Mouse (Mus musculus) cerebellum, adult 8-10 months (tissue): ENCODE results near the gene Nap1l4.

ENCODE experiments used
- DNase-seq: peaks from one replicate; pipeline ENCODE4 v3.0.0; 2022

The Nap1l4 gene

DNA sequence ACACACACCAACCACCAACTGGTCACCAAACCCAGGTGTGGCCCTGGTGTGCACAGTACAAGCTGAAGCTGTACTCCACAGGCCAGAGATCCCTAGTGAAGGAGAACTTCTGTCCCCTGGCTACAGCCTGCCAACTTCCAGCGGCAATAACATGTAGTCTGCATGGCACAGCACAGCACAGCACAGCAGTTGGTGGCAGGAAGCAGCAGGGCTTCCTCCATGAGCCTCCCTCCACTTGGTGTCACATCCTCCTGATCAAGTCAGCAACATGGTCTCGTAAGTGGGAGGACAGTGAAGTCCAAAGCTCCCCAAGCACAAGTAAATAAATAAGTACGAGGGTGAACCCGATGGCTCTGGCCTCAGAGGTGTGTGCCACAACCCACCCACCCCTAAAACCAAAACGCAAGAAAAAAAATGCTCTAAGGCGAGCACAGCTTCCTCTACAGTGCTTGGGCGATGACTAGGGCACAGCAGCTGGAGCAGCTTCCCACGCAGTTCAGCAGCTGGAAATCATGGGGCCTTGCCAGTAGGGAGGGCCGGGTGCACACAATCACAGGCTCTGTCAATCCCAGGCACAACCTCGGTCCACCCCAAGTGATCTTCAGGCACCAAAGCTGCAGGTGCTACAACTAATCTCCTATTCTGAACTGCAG lies 35.0 kb downstream of the Nap1l4 start:
- no peak for DNase-seq

DNA sequence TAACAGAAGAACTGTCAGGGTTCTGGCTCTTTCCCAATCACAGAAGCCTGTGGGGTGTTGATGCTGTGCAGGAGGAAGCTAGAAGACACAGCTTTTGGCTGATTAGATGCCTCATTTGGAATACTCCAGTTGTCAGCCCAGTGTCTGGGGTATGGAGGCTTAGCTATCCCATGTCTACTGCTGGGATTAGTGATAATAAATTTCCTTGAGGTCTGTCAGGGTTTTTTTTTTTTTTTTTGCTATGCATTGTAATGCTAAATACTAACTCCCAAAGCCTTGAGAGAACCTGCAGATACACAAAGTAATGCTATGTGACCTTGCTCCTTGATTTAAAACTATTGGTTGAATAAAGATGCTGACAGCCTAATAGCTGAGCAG lies 37.6 kb downstream of the Nap1l4 start:
- DNase-seq = no peak

DNA sequence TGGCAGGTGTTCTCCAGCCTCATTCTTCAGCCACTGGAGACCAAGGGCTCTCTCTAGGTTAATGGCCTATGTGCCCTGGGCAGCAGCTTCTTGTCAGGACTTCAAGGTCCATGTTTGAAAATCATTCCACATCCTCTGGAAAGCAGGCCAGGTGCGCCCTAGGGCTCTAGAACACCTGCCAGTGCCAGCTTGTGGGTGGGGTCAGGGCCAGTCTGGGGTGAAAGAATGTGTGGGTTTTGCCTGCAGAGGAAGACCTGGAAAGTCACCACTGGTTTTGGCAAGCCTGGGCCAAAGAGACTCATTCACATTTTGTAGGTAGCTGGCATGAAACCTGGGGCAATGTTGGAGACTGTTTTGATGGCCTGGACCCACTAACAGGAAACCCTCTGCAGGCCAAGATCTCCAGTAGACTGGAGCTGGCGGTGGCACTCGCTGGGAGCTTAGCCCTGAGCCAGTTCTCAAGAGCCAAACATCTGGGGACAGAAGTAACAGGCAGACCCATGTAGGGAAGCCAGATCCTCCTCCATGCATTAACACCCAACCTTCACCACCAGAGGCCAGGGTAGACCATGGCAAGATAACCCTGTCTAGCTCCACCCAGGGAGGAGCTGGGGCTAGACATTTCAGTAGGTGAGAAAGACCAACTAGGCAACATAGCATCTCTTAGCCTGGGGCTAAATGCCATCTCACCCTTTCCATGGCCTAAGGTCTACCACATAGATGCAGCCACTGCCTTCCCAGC lies 38.1 kb downstream of the Nap1l4 start:
- no peak for DNase-seq

DNA sequence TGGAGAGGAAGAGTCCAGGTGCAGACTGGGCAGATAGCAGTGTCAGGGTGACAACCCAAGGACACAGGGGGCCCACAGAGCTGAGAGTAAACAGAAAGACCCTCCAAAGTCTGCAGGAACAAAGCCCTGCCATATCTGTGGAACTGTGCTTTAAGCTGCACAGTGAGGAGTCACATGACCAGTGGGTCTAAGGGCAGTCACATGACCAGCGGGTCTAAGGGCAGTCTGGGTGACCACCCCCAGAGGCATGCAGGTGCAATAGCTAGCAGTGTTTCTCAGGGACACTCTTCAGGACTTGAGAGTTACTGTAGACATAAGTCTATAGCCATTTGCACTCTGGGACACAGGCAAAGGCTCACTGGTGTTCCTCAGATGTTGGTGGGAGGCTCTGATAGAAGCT lies 39.3 kb downstream of the Nap1l4 start:
- no peak for DNase-seq

DNA sequence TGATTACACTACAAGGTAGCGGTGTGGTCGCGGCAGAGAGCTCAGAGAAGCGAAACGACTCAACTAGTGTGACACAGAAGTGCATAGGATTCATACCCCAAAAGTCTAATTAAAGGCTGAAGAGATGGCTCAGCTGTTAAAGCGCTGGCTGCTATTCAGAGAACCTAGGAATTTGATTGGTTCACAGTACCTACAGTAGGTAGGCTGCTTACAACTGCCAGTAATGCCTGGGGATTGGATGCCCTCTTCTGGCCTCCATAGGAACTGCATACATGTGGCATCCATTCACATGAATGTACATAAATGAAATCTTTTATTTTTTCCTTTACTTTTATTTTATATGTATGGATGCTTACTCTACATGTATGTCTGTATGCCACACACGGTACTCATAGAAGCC lies 42.2 kb downstream of the Nap1l4 start:
- DNase-seq = peak; percentile 24

DNA sequence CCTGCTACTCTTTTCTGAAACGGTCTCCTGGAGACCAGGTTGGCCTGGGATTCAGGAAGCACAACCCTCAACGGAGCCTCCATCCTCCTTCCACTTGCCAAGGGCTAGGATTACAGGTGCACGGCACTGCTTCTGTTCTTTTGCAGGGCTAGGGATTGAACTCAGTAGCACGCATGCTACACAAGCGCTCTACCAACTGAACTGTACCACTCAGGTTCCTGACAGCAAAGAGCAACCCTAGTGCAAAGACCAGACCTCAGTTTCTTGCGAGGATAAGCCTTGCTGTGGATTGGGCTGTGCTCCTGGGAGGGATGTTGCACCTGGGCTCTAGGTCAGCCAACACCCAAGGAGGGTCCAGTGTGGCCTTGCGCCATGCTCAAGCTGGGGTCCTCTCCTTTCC lies 42.6 kb downstream of the Nap1l4 start:
- DNase-seq = no peak

DNA sequence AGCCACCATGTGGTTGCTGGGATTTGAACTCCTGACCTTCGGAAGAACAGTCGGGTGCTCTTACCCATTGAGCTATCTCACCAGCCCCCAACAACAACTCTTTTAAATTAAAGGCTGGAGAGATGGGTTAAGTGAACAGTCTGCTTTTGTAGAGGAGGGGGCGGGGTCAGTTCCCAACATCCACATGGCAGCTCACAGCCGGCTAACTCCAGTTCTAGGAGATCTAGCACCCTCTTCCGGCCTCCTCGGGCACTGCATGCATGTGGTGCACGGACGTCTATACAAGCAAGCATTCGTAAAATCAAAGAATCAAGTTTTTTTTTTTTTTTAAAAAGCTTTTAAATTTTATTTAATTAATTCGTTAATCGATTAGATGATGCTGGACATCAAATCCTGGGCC lies 43.1 kb downstream of the Nap1l4 start:
- DNase-seq = peak; percentile 32

DNA sequence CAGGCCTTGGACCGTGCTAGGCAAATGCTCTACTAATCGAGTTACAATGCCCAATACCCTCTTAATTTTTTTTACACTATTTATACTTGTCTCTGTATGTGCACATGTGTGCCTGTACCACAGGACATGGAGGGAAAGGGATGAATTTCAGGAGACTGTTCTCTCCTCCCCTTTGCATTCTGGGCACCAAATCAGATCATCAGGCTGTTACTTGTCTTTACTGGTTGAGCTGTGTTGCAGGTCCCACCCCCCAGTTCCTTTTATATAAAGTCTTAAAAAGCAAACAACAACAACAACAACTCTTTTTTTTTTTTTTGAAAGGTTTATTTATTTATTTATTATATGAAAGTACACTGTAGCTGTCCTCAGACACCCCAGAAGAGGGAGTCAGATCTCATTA lies 43.5 kb downstream of the Nap1l4 start:
- DNase-seq = no peak

DNA sequence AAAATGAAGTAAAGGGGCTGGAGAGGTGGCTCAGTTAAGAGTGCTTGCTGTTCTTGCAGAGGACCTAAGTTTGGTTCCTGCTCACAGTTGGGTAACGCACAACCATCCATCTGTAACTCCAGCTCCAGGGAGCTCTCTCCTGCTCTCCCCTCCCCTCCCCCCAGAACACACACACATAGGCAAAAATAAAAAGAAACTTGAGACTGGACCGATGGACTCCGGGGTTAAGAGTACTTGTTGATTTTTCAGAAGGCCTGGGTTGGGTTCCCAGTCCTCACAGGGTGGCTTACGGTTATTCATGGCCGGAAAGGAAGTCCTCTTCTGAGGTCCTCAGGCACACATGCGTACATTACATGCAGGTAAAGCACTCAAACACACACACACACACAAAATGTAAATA lies 45.0 kb downstream of the Nap1l4 start:
- no peak for DNase-seq

DNA sequence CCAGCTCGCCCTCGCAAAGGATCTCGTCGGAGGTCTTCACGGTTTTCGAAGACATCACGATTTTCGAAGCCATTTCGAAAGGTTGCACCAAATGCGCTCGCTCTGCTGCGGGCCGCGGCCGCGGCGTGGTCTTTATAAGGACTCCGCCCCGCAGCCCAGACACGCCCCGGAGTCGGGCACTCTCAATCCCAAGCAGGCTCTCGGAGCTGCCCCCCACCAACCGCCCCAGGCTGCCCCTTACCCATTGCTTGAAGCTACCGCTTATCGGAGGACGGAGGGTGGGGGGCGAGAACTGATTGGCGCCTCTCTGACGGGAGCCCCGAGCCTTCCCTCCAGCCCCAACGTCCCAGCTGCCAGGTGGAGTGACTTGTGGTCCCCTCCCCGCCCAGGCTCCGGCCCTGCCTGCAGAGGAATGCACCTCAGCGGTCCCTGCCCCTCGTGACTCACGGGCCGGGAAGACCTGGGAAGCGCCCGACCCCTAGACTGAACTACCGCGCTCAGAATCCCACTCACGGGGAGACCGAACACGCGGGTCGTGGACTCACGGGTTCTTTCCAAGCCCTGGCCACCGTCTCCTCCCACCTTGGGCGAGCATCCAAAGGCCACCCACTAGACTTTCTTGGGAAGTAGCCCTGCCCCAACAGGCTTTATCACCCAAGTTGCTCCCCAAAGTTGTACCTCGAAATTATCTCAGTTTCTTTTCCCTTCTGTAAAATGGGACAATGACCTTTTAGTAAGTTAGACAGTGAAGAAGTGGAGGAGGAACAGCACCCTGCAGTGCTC lies 46.3 kb downstream of the Nap1l4 start, which contains the start of gene Phlda2:
Gene Phlda2 (minus strand): TSS at position 733 of the 783 bp plus-strand sequence.
- no peak for DNase-seq

DNA sequence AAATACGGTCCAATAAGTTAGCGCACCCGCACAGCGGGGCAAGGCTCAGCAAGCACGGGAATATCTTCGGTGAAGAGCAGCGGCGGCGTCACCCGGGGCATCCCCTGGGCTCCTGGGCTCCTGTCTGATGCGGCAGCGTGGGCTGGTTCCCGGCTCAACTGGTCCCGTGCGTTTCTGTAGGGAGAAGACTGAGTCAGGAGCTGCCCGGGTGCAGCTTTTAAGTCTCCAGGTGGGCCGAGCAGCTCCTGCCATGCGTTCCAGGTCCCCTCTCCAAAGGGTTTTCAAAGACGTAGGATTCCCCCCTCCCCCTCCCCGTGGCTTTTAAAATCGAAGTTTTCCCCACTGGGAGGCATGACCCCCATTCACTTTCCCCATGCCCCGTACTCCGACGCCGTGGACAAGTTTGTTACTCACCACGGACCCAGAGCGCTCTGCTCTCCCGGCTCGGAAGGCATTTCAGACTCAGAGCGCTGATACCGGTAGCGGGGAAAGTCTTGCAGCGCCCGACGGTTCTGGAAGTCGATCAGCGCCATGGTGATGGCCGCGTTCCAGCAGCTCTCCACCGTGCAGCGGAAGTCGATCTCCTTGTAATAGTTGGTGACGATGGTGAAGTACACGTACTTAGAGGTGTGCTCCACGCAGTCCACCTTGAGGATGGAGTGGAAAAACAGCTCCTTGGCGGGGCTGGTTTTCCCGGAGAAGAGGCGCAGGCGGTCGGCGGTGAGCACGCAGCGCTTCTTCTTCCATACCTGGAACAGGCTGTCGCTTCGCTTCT lies 47.1 kb downstream of the Nap1l4 start:
- DNase-seq = no peak

DNA sequence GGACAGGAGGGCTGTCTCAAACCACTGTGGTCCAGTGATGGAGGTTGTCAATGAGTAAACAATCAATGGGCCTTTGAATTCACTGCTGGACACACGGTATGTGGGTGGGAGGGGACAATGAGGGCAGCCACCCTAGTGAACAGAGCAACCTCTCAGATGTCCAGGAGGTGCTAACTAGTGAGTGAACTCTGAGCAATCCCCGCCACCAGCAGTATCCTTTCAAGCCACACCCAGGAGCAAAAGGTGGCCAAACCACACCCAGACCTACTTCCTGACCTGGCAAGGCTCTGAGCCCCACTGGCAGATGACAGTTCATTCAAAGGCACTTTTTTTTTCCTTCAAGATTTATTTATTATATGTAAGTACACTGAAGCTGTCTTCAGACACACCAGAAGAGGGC lies 48.0 kb downstream of the Nap1l4 start:
- no peak for DNase-seq

DNA sequence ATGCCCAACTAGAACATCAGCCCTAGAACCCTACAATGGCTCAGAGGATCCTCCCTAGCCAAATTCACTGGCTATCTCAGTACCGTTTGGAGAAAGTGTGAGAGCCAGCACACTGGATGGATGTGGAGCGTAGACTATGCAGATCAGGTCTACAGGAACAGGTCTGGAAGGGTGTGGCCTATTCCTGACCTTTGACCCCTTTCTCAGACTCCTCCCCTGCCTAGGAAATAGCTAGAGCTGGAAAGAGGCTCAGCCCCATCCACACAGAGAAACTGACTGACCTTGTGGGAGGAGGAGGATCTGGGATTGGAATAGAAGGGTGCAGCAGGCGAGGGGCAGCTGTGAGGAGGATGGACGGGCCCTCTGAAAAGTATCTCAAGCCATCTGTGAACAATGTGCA lies 50.3 kb downstream of the Nap1l4 start:
- no peak for DNase-seq

DNA sequence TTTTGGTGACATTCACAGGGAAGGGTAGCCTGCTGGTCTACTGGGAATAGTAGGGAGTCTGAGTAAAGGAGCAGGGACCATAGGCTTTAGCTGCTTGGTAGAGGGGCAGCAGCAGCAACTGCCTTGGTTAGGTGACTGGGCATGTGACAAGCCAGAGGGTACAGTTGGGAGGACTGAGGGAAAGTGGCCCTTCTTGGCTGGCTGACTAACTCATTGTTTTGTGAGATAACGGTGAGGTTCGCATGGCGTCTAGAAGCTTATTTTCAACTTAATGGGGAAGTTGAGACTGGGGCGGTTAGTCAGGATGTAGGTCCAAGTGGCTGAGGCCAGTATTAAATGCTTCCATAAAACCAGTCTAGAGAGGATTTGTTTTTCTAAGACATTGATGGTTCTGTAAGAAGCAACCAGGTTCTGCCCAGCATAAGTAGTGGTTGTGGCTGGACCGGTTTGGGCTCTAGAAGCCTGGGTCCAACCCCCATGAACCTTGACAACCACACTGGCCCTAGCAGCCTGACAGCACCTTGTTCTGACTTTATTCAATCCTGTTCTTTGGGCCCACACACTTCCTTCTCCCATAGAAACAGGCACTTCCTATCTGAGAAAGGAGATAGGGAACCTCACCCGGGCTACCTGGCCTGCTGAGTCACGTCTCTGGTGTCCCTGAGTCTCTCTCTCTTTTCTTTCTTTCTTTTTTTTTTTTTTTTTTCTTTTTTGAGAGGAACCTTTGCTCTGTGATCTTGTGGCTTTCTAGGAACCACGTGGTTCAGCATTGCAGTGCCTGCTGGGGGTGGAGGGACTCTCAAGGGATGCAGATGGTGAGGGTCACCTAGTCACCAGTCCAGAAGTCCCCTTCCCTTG lies 53.6 kb downstream of the Nap1l4 start:
- no peak for DNase-seq

DNA sequence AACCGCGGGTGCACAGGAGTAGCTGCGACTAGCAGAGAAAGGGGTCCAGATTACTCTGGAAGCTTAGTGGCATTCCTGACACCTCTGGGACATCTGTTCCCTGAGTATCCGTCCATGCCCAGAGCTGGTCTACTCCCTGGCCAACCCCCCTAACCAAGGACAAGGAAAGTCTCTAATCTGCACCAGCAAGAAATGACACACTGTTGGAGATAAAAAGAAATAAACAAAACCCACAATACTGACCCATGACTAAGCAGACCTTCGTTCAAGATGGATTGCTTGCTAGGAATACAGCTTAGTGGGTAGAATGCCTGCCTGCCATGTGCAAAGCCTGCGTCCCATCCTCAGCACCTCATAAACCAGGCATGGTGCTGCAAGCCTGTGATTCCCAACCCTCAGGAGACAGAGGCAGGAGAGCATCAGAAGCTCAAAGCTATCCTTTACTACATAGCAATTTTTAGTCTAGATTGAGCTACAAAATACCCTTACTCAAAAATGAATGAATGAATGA lies 55.2 kb downstream of the Nap1l4 start:
- no peak for DNase-seq

DNA sequence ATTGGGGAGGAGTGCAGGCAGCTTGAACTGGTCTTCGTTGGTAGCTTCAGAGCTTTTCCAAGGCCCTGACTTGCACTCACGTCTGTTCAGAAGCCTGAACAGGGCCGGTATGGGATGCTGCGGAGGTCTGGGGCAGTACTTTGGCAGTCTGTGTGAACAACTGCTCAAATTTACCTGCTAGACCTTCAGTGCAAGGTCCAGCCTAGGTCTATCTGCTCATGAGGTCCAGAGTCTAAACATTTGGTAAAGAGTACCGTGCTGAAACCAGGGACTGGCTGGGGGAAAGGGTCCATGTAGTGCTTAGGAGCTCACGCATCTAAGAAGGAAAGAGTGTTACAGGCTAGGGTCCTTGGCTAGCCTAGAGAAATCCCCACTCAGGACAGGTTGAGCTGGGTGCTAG lies 59.2 kb downstream of the Nap1l4 start:
- DNase-seq = no peak

DNA sequence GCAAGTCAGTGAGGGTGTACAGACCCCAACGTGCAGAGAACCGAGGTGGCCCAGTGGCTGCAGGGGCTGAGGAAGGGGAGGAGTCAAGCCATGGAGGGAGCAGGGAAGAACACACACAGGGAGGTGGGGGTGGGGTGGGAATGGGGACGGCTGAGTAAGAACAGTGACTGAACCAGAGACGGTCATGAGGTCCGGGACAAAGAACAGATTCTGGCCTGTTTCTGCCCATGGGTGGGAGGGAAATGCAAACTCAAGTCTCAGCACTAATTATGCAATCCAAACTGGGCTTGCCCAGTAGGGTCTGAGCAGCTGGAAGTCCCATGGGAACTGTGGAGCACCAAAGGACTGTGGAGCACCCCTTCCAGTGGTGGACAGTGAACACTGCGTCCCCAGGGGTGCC lies 66.4 kb downstream of the Nap1l4 start:
- DNase-seq = no peak

DNA sequence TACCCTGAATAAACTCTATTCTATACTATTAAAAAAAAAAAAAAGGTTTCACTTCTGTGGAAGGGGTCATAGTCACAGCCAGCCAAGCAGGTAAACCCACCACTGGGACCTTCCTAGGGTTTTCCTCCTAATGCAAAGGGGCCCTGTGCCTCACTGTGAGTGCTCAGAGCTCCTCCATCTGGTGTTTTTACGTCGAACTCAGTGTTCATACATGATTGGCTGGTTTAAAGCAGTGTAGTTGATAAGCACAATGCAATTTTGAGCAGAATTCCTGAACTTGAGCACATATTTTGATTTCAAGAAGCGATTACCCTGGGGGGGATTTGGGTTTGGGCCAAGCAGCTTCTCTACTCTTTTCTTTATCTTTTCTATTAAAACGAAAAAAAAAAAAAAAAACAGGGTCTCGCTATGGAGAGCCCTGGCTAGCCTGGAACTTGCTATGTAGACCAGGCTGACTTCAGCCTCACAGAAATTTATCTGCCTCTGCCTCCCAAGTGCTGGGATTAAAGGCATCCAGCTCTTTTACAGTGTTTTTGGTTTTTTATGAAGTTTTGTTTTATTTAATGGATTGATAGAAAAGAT lies 67.0 kb downstream of the Nap1l4 start:
- no peak for DNase-seq

DNA sequence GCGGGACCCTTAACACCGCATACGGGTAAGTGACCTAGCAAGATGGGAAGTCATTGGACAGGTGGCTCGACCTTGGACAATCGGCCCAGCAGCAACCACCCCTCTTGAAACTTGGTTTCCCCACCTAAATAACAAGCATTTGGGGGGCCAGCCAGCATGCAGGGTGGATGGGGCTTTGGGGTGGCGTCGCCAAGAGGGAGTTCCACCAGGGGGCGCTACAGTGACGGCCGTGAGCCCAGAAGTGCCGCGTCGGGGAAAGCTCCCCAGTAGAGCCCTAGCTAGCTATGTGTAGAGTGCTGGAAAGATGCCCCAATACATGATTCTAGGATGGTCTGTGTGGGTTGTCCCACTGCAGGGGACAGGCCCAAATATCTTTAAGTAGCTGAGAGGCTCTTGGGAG lies 68.4 kb downstream of the Nap1l4 start:
- no peak for DNase-seq

DNA sequence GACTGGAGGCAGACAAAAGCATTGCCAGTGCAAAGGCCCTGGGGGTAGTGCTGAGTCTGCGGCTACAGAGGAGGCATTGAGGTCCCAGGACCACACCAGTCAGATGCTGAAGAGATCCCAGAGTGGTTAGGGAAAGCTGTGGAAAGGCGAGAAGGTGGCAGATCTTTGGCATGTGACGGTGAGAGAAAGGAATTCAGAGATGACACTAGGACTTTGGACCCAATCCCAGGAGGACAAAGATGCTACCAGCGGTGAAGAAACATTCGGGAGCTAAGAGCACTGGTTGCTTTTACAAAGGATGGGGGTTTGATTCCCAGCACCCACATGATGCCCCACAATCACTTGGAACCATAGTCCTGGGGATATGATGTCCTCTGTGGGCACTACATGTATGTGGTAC lies 71.1 kb downstream of the Nap1l4 start:
- no peak for DNase-seq

DNA sequence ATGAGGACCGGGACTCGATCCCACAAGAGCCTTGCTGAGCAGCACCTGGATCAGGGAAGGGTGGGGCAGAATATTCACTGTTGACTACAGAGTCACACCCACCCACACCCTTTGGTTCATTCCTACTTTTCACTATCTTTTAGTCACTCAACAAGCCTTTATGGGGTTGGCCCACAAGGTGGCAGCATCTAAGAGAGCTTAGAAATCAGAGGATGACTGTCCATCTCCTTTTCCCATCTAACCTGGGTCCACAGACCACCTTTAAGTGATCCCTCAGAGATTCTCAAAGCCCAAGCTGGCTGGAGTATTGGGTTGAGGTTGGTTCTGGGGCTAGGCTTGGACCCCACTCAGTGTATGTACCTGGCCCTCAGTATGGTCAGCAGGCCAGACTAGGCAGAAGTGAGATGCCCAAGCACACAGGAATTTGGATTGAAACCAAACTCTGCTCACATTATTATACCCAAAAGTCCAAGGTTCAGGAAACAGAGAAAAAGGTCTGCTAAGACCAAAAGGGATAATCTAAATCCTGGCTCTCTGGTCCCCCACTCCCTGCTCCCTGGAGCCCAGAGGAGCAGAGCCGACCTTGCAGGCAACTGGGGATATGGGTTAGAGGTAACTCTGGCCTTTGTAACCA lies 72.1 kb downstream of the Nap1l4 start:
- DNase-seq = no peak
